ENCODE assay signal across 24 mouse cellular contexts in genomic region chr10:87865712-87866111, GRCm38 (mm10). TPM values are rescaled to one million over a fixed set of nuclear protein-coding genes. Genes with fewer than 3 reads are reported as not detected.
DNase-seq lines count a peak whose midpoint lies in the region; ATAC-seq and TF ChIP-seq lines count a peak whose summit lies in the region.
"Had no signal": no experiment of that assay in that cellular context is flagged by ENCODE, and none has a peak within 500 bp of the region (broad histone marks: within the 10 kb centered on the region; RNA-seq: fewer than 3 reads in every experiment).

No protein-coding gene starts in this region.

- H3K36me3 ChIP-seq in lung, postnatal 0 days (ENCODE audit: insufficient read depth, low read length), result no peaks in the 10 kb centered on the region
- H3K36me3 ChIP-seq: embryonic facial prominence, embryonic 13.5 days; embryonic facial prominence, embryonic 15.5 days; forebrain, embryonic 10.5 days; forebrain, embryonic 12.5 days had no signal

- TF ChIP-seq EP300 in lung, postnatal 0 days (IDR thresholded peaks at IDR 0.05), result no peak

- TF ChIP-seq CTCF in lung, postnatal 0 days (IDR thresholded peaks at IDR 0.05), result no peak

- no peak overlapping the region for H3K9ac ChIP-seq in lung, postnatal 0 days (replicated peaks; ENCODE audit: low read depth)
- H3K9ac ChIP-seq: embryonic facial prominence, embryonic 13.5 days; embryonic facial prominence, embryonic 15.5 days; forebrain, embryonic 12.5 days had no signal

- H3K4me1 ChIP-seq in lung, postnatal 0 days (ENCODE audit: insufficient read depth, low read depth, low read length), result peaks cover 9% of the 10 kb centered on the region; the same call in 1 of the 2 replicates

- WGBS in lung, postnatal 0 days, result 78% methylated on average over 9 of the region's 9 CpGs

- peak; percentile 40 for DNase-seq in adrenal gland, adult 2 months
- no peak for DNase-seq in adrenal gland, postnatal 25 days
- DNase-seq in adrenal gland, postnatal 36 days, result peak; percentile 27 to 33
- no peak for DNase-seq in adrenal gland, postnatal 10 days
- DNase-seq in lung, postnatal 0 days (ENCODE audit: low spot score), result peak; percentile 15
- DNase-seq in lung, postnatal 36 days, result no peak
- DNase-seq: cerebellum, adult 11 months; cerebellum, adult 18-20 months; cerebellum, adult 8-10 months; cerebellum, adult 9-11 months; cerebellum, postnatal 14 days; cerebellum, postnatal 36 days; embryo, embryonic 11 days had no signal

- no peaks in the 10 kb centered on the region for H3K9me3 ChIP-seq in lung, postnatal 0 days (ENCODE audit: low read length)
- H3K9me3 ChIP-seq: embryonic facial prominence, embryonic 13.5 days; embryonic facial prominence, embryonic 15.5 days; forebrain, embryonic 10.5 days; forebrain, embryonic 12.5 days had no signal

- H3K27ac ChIP-seq in lung, postnatal 0 days (ENCODE audit: low read length), result no peak overlapping the region
- H3K27ac ChIP-seq: embryonic facial prominence, embryonic 15.5 days; forebrain, embryonic 10.5 days; forebrain, embryonic 12.5 days had no signal

- H3K4me3 ChIP-seq in lung, postnatal 0 days (ENCODE audit: low read depth, low read length), result no peak overlapping the region
- H3K4me3 ChIP-seq: embryonic facial prominence, embryonic 13.5 days; embryonic facial prominence, embryonic 15.5 days; erythroblast, embryonic 14.5 days; forebrain, embryonic 10.5 days; forebrain, embryonic 12.5 days had no signal

- 0 out of 2 replicates have a peak, but pooled peaks cover 2% of the 10 kb centered on the region for H3K27me3 ChIP-seq in lung, postnatal 0 days (replicated peaks; ENCODE audit: insufficient read depth, low read length)
- H3K27me3 ChIP-seq: embryonic facial prominence, embryonic 13.5 days; embryonic facial prominence, embryonic 15.5 days; Patski had no signal

- no peak overlapping the region for H3K4me2 ChIP-seq in lung, postnatal 0 days (replicated peaks; ENCODE audit: low read depth, low read length)
- H3K4me2 ChIP-seq: embryonic facial prominence, embryonic 13.5 days; embryonic facial prominence, embryonic 15.5 days; forebrain, embryonic 12.5 days had no signal

- ATAC-seq in lung, postnatal 0 days, result peak; percentile 68
- ATAC-seq in frontal cortex, adult (ENCODE audit: low TSS enrichment), result no peak
- ATAC-seq: activated CD4-positive, CD25-positive, alpha-beta regulatory T cell, adult 4 months; forebrain, embryonic 14.5 days; forebrain, embryonic 16.5 days; Patski had no signal

RNA-seq across cellular contexts. Expression of gene Igf1, which starts 7.6 kb away (rescaled TPM):
- 10 to 100 TPM; 39.0 to 46.4 TPM for total RNA-seq in adrenal gland, adult 2 months (2021)
- 23.7 and 31.9 TPM in 2 replicates for polyA plus RNA-seq in adrenal gland, adult 2 months (2012; rRNA removed)
- 8.0 and 13.0 TPM in 2 replicates for total RNA-seq in adrenal gland, postnatal 25 days (2021)
- 10 to 100 TPM; 18.0 to 52.1 TPM for total RNA-seq in adrenal gland, postnatal 36 days (2021)
- total RNA-seq in adrenal gland, postnatal 10 days (2021), result 100 to 1,000 TPM in 1 of 2 experiments, 10 to 100 TPM in 1; 66.7 to 104 TPM
- polyA plus RNA-seq in lung, postnatal 0 days (2015; fragmentation: Nextera tagmentation; extraction: Ambion mirVana), result 20.5 and 25.0 TPM in 2 replicates
- total RNA-seq: MEL had no signal

Comparison
In these comparisons a context has a peak if more than half of its experiments do, and no peak if none do; other contexts are left out.
1. DNase-seq: peak in adrenal gland, adult 2 months (single experiment), adrenal gland, postnatal 36 days (2 of 2) and lung, postnatal 0 days (single experiment); none in adrenal gland, postnatal 25 days (single experiment), adrenal gland, postnatal 10 days (single experiment) and lung, postnatal 36 days (single experiment).